Mouse (Mus musculus): Measurements from ENCODE around the gene F11r. TPM values are rescaled to one million over a fixed set of nuclear protein-coding genes. Genes with fewer than 3 reads are reported as not detected.

Gene F11r
- polyA plus RNA-seq, 1 experiment from 2014 or later, result 88.7 TPM

GRCm38 (mm10) chr1:171494241-171494640, 56.9 kb downstream of the F11r start:
- no peaks in the 10 kb centered on the region for H3K27me3 ChIP-seq (replicated peaks; ENCODE audit: control insufficient read depth, insufficient read depth, low read length)
- ATAC-seq (replicated peaks; ENCODE audit: low FRiP score, low TSS enrichment, low read depth) (no peak), DNase-seq (ENCODE audit: low spot score) (no peak)
- H3K9me3 ChIP-seq (ENCODE audit: control insufficient read depth, low read length), result peaks cover 9% of the 10 kb centered on the region; the same call in 1 of the 2 replicates
- no peak overlapping the region for H3K27ac ChIP-seq (ENCODE audit: low read depth)
- H3K9ac ChIP-seq (ENCODE audit: low read length), result no peak overlapping the region
- H3K4me2 ChIP-seq (ENCODE audit: low read length), result no peak overlapping the region
- 91% methylated on average over 13 of the region's 13 CpGs for WGBS
- H3K4me1 ChIP-seq (replicated peaks; ENCODE audit: control insufficient read depth, insufficient read depth, low read length), result no peaks in the 10 kb centered on the region
- no peak overlapping the region for H3K4me3 ChIP-seq (ENCODE audit: low read depth, low read length)
- no peaks in the 10 kb centered on the region for H3K36me3 ChIP-seq (ENCODE audit: control insufficient read depth, insufficient read depth, low read length)

- Histone ChIP-seq H3K9me3 (ENCODE audit: control insufficient read depth, low read length) (0 out of 2 replicates have a peak, but pooled peaks cover 3% of the 10 kb centered on the region), H3K9ac (ENCODE audit: low read length) (no peak overlapping the region), H3K27me3 (replicated peaks; ENCODE audit: control insufficient read depth, insufficient read depth, low read length) (no peaks in the 10 kb centered on the region), H3K27ac (ENCODE audit: low read depth) (no peak overlapping the region), H3K4me1 (replicated peaks; ENCODE audit: control insufficient read depth, insufficient read depth, low read length) (no peaks in the 10 kb centered on the region), H3K4me3 (ENCODE audit: low read depth, low read length) (no peak overlapping the region), H3K4me2 (ENCODE audit: low read length) (no peak overlapping the region), H3K36me3 (ENCODE audit: control insufficient read depth, insufficient read depth, low read length) (no peaks in the 10 kb centered on the region)
- 91% methylated on average over 6 of the region's 6 CpGs for WGBS
- ATAC-seq (replicated peaks; ENCODE audit: low FRiP score, low TSS enrichment, low read depth) (no peak), DNase-seq (ENCODE audit: low spot score) (no peak)
These were observed 58.0 kb downstream of the F11r start for GRCm38 (mm10) chr1:171495371-171495770.

DNA sequence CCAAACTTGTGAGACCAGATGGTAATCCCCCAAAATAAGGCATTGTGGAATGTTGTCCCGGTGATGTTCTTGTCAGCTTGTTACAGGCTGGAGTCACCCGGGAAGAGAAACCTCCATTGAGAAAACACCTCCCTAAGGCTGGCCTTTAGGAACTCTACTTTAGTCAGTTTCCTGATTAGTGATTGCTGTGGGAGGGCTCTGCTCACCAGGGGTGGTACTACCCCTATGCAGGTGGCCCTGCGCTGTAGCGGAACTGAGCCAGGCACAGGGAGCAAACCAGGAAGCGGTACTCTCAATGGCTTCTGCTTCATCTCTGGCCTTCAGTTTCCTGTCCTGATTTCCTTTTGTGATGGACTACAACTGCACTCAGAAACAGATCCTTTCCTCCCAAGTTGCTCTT, 62.5 kb downstream of the F11r start:
- no peaks in the 10 kb centered on the region for H3K27me3 ChIP-seq (replicated peaks; ENCODE audit: control insufficient read depth, insufficient read depth, low read length)
- no peak overlapping the region for H3K4me3 ChIP-seq (ENCODE audit: low read depth, low read length)
- H3K9me3 ChIP-seq (ENCODE audit: control insufficient read depth, low read length), result no peaks in the 10 kb centered on the region
- WGBS, result 68% methylated on average over 5 of the region's 5 CpGs
- DNase-seq (ENCODE audit: low spot score), result no peak
- H3K9ac ChIP-seq (ENCODE audit: low read length), result no peak overlapping the region
- H3K36me3 ChIP-seq (ENCODE audit: control insufficient read depth, insufficient read depth, low read length), result no peaks in the 10 kb centered on the region
- no peak overlapping the region for H3K27ac ChIP-seq (ENCODE audit: low read depth)
- no peak overlapping the region for H3K4me2 ChIP-seq (ENCODE audit: low read length)
- H3K4me1 ChIP-seq (replicated peaks; ENCODE audit: control insufficient read depth, insufficient read depth, low read length), result peaks cover 8% of the 10 kb centered on the region
- no peak for ATAC-seq (replicated peaks; ENCODE audit: low FRiP score, low TSS enrichment, low read depth)

DNA sequence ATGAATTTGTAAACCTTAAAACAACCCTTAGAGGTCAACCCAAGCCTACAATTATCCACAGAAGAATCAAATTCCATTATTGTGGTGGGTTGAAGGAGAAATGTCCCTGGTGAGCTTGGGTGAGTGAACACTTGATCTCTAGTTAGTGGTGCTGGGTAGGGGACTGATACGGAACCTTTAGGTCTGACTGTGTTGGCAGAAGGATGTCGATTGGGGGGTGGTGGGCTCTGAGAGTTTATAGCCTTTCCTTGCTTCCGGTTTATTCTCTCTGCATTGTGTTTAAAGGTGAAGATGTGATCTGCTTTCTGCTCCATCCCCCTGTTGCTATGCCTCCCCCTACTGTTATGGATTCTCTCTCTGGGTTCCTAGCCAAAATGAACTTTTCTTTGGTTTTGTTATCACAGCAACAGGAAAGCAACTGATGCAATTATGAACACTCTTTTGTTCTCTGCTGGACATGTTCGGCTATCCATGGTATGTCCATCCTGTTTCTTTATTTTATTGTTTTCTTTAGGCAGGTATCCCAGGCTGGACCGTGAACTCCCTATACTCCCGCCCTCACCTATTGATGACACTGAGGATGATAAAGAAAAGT, 63.8 kb downstream of the F11r start:
- Histone ChIP-seq H3K9ac (ENCODE audit: low read length) (no peak overlapping the region), H3K4me2 (ENCODE audit: low read length) (0 out of 2 replicates have a peak overlapping the region, but pooled peaks have one; percentile 29), H3K9me3 (ENCODE audit: control insufficient read depth, low read length) (0 out of 2 replicates have a peak, but pooled peaks cover 1% of the 10 kb centered on the region), H3K27me3 (replicated peaks; ENCODE audit: control insufficient read depth, insufficient read depth, low read length) (no peaks in the 10 kb centered on the region), H3K27ac (ENCODE audit: low read depth) (no peak overlapping the region), H3K4me1 (replicated peaks; ENCODE audit: control insufficient read depth, insufficient read depth, low read length) (peaks cover 8% of the 10 kb centered on the region), H3K36me3 (ENCODE audit: control insufficient read depth, insufficient read depth, low read length) (no peaks in the 10 kb centered on the region), H3K4me3 (ENCODE audit: low read depth, low read length) (no peak overlapping the region)
- WGBS, result 58% methylated on average over 6 of the region's 6 CpGs
- ATAC-seq (replicated peaks; ENCODE audit: low FRiP score, low TSS enrichment, low read depth) (no peak), DNase-seq (ENCODE audit: low spot score) (no peak)

- Histone ChIP-seq H3K27me3 (replicated peaks; ENCODE audit: control insufficient read depth, insufficient read depth, low read length) (no peaks in the 10 kb centered on the region), H3K9me3 (ENCODE audit: control insufficient read depth, low read length) (0 out of 2 replicates have a peak, but pooled peaks cover 3% of the 10 kb centered on the region), H3K4me3 (ENCODE audit: low read depth, low read length) (no peak overlapping the region), H3K27ac (ENCODE audit: low read depth) (no peak overlapping the region), H3K4me2 (ENCODE audit: low read length) (peak overlapping the region; percentile 29), H3K36me3 (ENCODE audit: control insufficient read depth, insufficient read depth, low read length) (no peaks in the 10 kb centered on the region), H3K9ac (ENCODE audit: low read length) (0 out of 2 replicates have a peak overlapping the region, but pooled peaks have one; percentile 23), H3K4me1 (replicated peaks; ENCODE audit: control insufficient read depth, insufficient read depth, low read length) (peaks cover 8% of the 10 kb centered on the region)
- DNase-seq (ENCODE audit: low spot score) (peak; percentile 79), ATAC-seq (replicated peaks; ENCODE audit: low FRiP score, low TSS enrichment, low read depth) (no peak)
- WGBS, result 2% methylated on average over 5 of the region's 5 CpGs
These were observed 64.3 kb downstream of the F11r start for GRCm38 (mm10) chr1:171501636-171502080.

GRCm38 (mm10) chr1:171502388-171503249, 65.3 kb downstream of the F11r start:
- WGBS, result 2% methylated on average over 14 of the region's 14 CpGs
- Histone ChIP-seq H3K27me3 (replicated peaks; ENCODE audit: control insufficient read depth, insufficient read depth, low read length) (no peaks in the 10 kb centered on the region), H3K27ac (ENCODE audit: low read depth) (peak overlapping the region; percentile 93), H3K9me3 (ENCODE audit: control insufficient read depth, low read length) (0 out of 2 replicates have a peak, but pooled peaks cover 3% of the 10 kb centered on the region), H3K36me3 (ENCODE audit: control insufficient read depth, insufficient read depth, low read length) (no peaks in the 10 kb centered on the region), H3K4me2 (ENCODE audit: low read length) (peak overlapping the region; percentile 63), H3K4me3 (ENCODE audit: low read depth, low read length) (peak overlapping the region; percentile 56), H3K9ac (ENCODE audit: low read length) (peak overlapping the region; percentile 74; the same call in 1 of the 2 replicates), H3K4me1 (replicated peaks; ENCODE audit: control insufficient read depth, insufficient read depth, low read length) (peaks cover 8% of the 10 kb centered on the region)
- ATAC-seq (replicated peaks; ENCODE audit: low FRiP score, low TSS enrichment, low read depth) (peak; percentile 89), DNase-seq (ENCODE audit: low spot score) (peak; percentile 70)

- H3K27me3 ChIP-seq (replicated peaks; ENCODE audit: control insufficient read depth, insufficient read depth, low read length), result no peaks in the 10 kb centered on the region
- H3K27ac ChIP-seq (ENCODE audit: low read depth), result peak within 1 kb of the TSS; percentile 93
- peak within 1 kb of the TSS; percentile 74 for H3K9ac ChIP-seq (ENCODE audit: low read length)
- H3K4me3 ChIP-seq (ENCODE audit: low read depth, low read length), result peak within 1 kb of the TSS; percentile 56
- peak; percentile 86 for ATAC-seq (replicated peaks; ENCODE audit: low FRiP score, low TSS enrichment, low read depth)
- DNase-seq (ENCODE audit: low spot score), result peak; percentile 93
- peaks cover 8% of the 10 kb centered on the region for H3K4me1 ChIP-seq (replicated peaks; ENCODE audit: control insufficient read depth, insufficient read depth, low read length)
- H3K9me3 ChIP-seq (ENCODE audit: control insufficient read depth, low read length), result 0 out of 2 replicates have a peak, but pooled peaks cover 3% of the 10 kb centered on the region
- peak within 1 kb of the TSS; percentile 63 for H3K4me2 ChIP-seq (ENCODE audit: low read length)
- under 1% methylated on average over 19 of the region's 19 CpGs for WGBS
- no peaks in the 10 kb centered on the region for H3K36me3 ChIP-seq (ENCODE audit: control insufficient read depth, insufficient read depth, low read length)
These were observed 65.9 kb downstream of the F11r start, which contains the start of gene Alyref2 for GRCm38 (mm10) chr1:171503250-171503591. Gene Alyref2, plus strand, starts transcription at chr1:171503478.

GRCm38 (mm10) chr1:171503592-171504291, 66.4 kb downstream of the F11r start:
- Histone ChIP-seq H3K27me3 (replicated peaks; ENCODE audit: control insufficient read depth, insufficient read depth, low read length) (no peaks in the 10 kb centered on the region), H3K4me1 (replicated peaks; ENCODE audit: control insufficient read depth, insufficient read depth, low read length) (peaks cover 8% of the 10 kb centered on the region), H3K9ac (ENCODE audit: low read length) (peak overlapping the region; percentile 74), H3K4me3 (ENCODE audit: low read depth, low read length) (peak overlapping the region; percentile 56), H3K36me3 (ENCODE audit: control insufficient read depth, insufficient read depth, low read length) (no peaks in the 10 kb centered on the region), H3K4me2 (ENCODE audit: low read length) (peak overlapping the region; percentile 63), H3K9me3 (ENCODE audit: control insufficient read depth, low read length) (0 out of 2 replicates have a peak, but pooled peaks cover 3% of the 10 kb centered on the region), H3K27ac (ENCODE audit: low read depth) (peak overlapping the region; percentile 93)
- peak; percentile 54 for ATAC-seq (replicated peaks; ENCODE audit: low FRiP score, low TSS enrichment, low read depth)
- DNase-seq (ENCODE audit: low spot score), result peak; percentile 90
- under 1% methylated on average over 53 of the region's 53 CpGs for WGBS

Data from intestine, embryonic 14.5 days (tissue).